Mouse (Mus musculus) liver, embryonic 11.5 days (tissue): ENCODE results near the gene Ptpre. TPM values are rescaled to one million over a fixed set of nuclear protein-coding genes. Genes with fewer than 3 reads are reported as not detected.
A peak's percentile ranks its signal among the peaks of the same experiment; 100 is the strongest.
"Not testable (repeated sequence)": the region's sequence is repeated elsewhere in the genome, so short reads cannot be mapped to it uniquely, and the experiment has no call there.

Experiments used
- ATAC-seq: fragments of 200-750 bp; cut with Nextera tagmentation; replicated peaks from 2 replicates; pipeline ENCODE4 v1.8.0; 2017; ENCODE audit warnings: moderate number of reproducible peaks, mild to moderate bottlenecking, moderate TSS enrichment, moderate library complexity; ENCODE audit not compliant: low FRiP score
- DNase-seq: peaks from one replicate; pipeline ENCODE4 v3.0.0-alpha.2; 2017; ENCODE audit warnings: low spot score
- H3K27ac ChIP-seq: fragments of 300-500 bp; sonication (generic); 2 replicates; pipeline ENCODE4 v1.5.1; 2014; ENCODE audit warnings: mild to moderate bottlenecking, low read depth, low read length, control low read depth
- H3K27me3 ChIP-seq: fragments of 300-500 bp; sonication (generic); replicated peaks from 2 replicates; pipeline ENCODE4 v1.6.1; 2014; ENCODE audit warnings: low read length, mixed read lengths; ENCODE audit not compliant: control insufficient read depth, insufficient read depth
- H3K36me3 ChIP-seq: fragments of 300-500 bp; sonication (generic); 2 replicates; pipeline ENCODE4 v1.6.1; 2014; ENCODE audit warnings: mild to moderate bottlenecking, low read length, moderate library complexity, mixed read lengths; ENCODE audit not compliant: control insufficient read depth, insufficient read depth
- H3K4me1 ChIP-seq: fragments of 300-500 bp; sonication (generic); replicated peaks from 2 replicates; pipeline ENCODE4 v1.6.1; 2014; ENCODE audit warnings: low read length, mixed read lengths; ENCODE audit not compliant: control insufficient read depth, insufficient read depth
- H3K4me2 ChIP-seq: fragments of 300-500 bp; sonication (generic); 2 replicates; pipeline ENCODE4 v1.6.1; 2014; ENCODE audit warnings: mild to moderate bottlenecking, control low read depth, moderate library complexity
- H3K4me3 ChIP-seq: fragments of 300-500 bp; sonication (generic); 2 replicates; pipeline ENCODE4 v1.5.1; 2014; ENCODE audit warnings: low read depth, low read length, control low read depth
- H3K9ac ChIP-seq: fragments of 300-500 bp; sonication (generic); 2 replicates; pipeline ENCODE4 v1.6.1; 2014; ENCODE audit warnings: low read depth, low read length, control low read depth
- H3K9me3 ChIP-seq: fragments of 300-500 bp; sonication (generic); 2 replicates; pipeline ENCODE4 v1.6.1; 2016; ENCODE audit warnings: low read length, inconsistent platforms, mixed read lengths; ENCODE audit not compliant: control insufficient read depth
- WGBS: fragments of 180-500 bp; shearing (Covaris S2); extraction: QIAGEN DNeasy Blood & Tissue Kit; methylation state at CpG from one replicate; pipeline ENCODE4 v1.1.7; 2014; 5-methylcytosine and 5-hydroxymethylcytosine counted together
- polyA plus RNA-seq: library from polyadenylated mRNA; unstranded; fragments of >200 nt; fragmentation: Nextera tagmentation; extraction: Ambion mirVana; gene quantifications from 2 replicates; pipeline ENCODE4 v1.2.1, GENCODE M21; 2014

Ptpre gene
- polyA plus RNA-seq, result 5.4 and 7.0 TPM in 2 replicates

DNA sequence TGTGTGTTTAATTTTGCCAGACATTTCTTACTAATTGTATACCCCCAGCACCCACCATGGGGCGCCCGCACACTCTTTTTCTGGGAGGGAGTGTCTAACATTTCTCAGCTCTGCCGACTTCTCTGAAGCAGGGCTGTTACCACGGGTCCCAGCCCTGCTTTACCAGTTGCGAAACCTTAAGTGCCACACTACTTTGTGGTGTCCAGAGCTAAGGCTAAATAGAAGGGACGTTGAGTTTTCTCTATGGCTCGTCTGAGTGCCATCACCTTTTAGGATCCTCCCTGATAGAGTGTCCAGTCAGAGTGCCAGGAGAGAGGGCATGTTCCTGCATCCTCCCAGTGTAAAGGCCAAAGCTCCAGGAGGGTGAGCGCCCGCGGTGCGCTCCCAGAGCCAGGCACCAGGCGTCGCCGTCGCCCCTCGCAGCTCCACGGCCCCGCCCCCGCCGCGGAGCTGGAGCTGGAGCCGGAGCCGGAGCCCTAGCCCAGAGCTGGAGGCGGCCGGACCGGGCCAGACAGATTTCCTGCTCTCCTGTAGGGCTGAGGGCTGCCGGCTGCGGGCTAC lies at the start of gene Ptpre:
TSS of gene Ptpre (plus strand) at position 141 of the 561 bp plus-strand sequence.
- ATAC-seq (peak; percentile 91), DNase-seq (peak; percentile 88)
- Histone ChIP-seq H3K9ac (peak within 1 kb of the TSS; percentile 72), H3K4me1 (peaks cover 9% of the 10 kb centered on the region; the same call in 1 of the 2 replicates), H3K27ac (peak within 1 kb of the TSS; percentile 52), H3K27me3 (no peaks in the 10 kb centered on the region), H3K36me3 (no peaks in the 10 kb centered on the region), H3K4me3 (peak within 1 kb of the TSS; percentile 81), H3K9me3 (no peaks in the 10 kb centered on the region), H3K4me2 (peak within 1 kb of the TSS; percentile 96)
- 2% methylated on average over 28 of the region's 28 CpGs for WGBS

GRCm38 (mm10) chr7:135488214-135488810 lies 49.0 kb upstream of the Ptpre start:
- no peak overlapping the region for H3K4me3 ChIP-seq
- no peak overlapping the region for H3K27ac ChIP-seq
- no peaks in the 10 kb centered on the region for H3K9me3 ChIP-seq
- DNase-seq (no peak), ATAC-seq (0 out of 2 replicates have a peak, but pooled peaks have one; percentile 29)
- peaks cover 3% of the 10 kb centered on the region; the same call in 1 of the 2 replicates for H3K27me3 ChIP-seq
- H3K9ac ChIP-seq, result no peak overlapping the region
- no peaks in the 10 kb centered on the region for H3K36me3 ChIP-seq
- H3K4me2 ChIP-seq, result no peak overlapping the region
- no peaks in the 10 kb centered on the region for H3K4me1 ChIP-seq
- WGBS, result 57% methylated on average over 6 of the region's 6 CpGs

GRCm38 (mm10) chr7:135489724-135490499 lies 47.4 kb upstream of the Ptpre start:
- no peak for ATAC-seq
- Histone ChIP-seq H3K4me1 (no peaks in the 10 kb centered on the region), H3K36me3 (no peaks in the 10 kb centered on the region), H3K4me2 (no peak overlapping the region), H3K27ac (no peak overlapping the region), H3K4me3 (no peak overlapping the region), H3K27me3 (peaks cover 3% of the 10 kb centered on the region; the same call in 1 of the 2 replicates), H3K9me3 (no peaks in the 10 kb centered on the region), H3K9ac (no peak overlapping the region)
- DNase-seq, result no peak
- 73% methylated on average over 9 of the region's 9 CpGs for WGBS

GRCm38 (mm10) chr7:135490500-135490886 lies 46.8 kb upstream of the Ptpre start:
- H3K9ac ChIP-seq, result no peak overlapping the region
- 50% methylated on average over 8 of the region's 8 CpGs for WGBS
- no peak overlapping the region for H3K4me3 ChIP-seq
- H3K9me3 ChIP-seq, result no peaks in the 10 kb centered on the region
- H3K4me2 ChIP-seq, result no peak overlapping the region
- ATAC-seq (no peak), DNase-seq (no peak)
- H3K27ac ChIP-seq, result no peak overlapping the region
- no peaks in the 10 kb centered on the region for H3K36me3 ChIP-seq
- H3K27me3 ChIP-seq, result peaks cover 3% of the 10 kb centered on the region; the same call in 1 of the 2 replicates
- H3K4me1 ChIP-seq, result no peaks in the 10 kb centered on the region

DNA sequence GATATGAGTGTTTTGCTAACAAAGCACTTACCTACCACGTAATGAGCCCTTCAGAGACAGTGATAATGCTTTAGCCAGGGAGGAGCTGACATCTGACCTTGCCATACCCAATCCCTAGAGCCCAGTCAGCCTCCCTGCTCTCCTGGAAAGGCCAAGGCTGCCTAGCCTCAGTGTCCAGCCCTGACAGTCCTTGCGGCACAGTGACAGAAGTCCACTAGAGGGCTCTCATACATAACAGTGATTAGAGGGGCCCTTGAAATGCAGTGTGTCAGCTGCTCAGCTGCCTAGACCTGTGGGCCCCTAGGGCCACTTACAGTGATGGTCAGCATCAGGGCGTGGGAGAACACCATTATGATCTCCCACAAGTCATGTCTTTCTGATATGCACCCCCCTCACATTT lies 42.0 kb upstream of the Ptpre start:
- 26% methylated on average over 3 of the region's 3 CpGs for WGBS
- no peaks in the 10 kb centered on the region for H3K4me1 ChIP-seq

DNA sequence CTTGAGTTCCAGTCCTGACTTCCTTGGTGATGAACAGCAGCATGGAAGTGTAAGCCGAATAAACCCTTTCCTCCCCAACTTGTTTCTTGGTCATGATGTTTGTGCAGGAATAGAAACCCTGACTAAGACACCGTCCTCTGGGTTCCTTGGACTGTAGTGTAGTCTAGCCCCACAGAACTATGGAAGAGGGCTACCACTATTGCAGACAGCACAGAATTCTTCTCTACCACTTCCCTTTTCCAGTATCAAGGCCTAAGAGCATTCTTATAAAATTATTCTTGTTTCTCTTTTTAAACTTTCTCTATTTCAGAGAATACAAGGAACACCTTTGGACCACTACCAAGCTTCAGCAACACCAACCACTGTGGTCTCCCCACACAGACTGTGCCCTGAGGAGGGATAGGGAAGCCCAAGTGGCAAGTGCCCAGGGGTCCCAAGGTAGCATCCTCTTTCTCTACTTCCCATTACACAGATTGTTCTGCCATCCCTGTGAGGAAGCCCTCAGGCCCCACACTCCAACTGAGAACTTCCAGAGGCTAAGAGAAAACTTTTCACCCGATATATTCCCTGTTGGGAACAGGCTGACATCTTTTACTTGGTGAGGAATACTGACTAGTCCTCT lies 38.6 kb upstream of the Ptpre start:
- WGBS, result 51% methylated on average over 2 of the region's 3 CpGs
- no peak overlapping the region for H3K4me2 ChIP-seq
- DNase-seq, result no peak
- H3K4me3 ChIP-seq, result no peak overlapping the region
- H3K27me3 ChIP-seq, result no peaks in the 10 kb centered on the region
- no peaks in the 10 kb centered on the region for H3K9me3 ChIP-seq
- no peak overlapping the region for H3K27ac ChIP-seq
- no peak for ATAC-seq
- H3K36me3 ChIP-seq, result no peaks in the 10 kb centered on the region
- no peak overlapping the region for H3K9ac ChIP-seq
- H3K4me1 ChIP-seq, result no peaks in the 10 kb centered on the region

More for the DNA sequence above, 42.0 kb upstream of the Ptpre start:
- ATAC-seq, result peak; percentile 47; the same call in 1 of the 2 replicates
- DNase-seq, result no peak
- Histone ChIP-seq H3K27ac (no peak overlapping the region), H3K9me3 (no peaks in the 10 kb centered on the region), H3K36me3 (no peaks in the 10 kb centered on the region), H3K4me2 (no peak overlapping the region), H3K9ac (no peak overlapping the region), H3K4me3 (no peak overlapping the region), H3K27me3 (no peaks in the 10 kb centered on the region)

DNA sequence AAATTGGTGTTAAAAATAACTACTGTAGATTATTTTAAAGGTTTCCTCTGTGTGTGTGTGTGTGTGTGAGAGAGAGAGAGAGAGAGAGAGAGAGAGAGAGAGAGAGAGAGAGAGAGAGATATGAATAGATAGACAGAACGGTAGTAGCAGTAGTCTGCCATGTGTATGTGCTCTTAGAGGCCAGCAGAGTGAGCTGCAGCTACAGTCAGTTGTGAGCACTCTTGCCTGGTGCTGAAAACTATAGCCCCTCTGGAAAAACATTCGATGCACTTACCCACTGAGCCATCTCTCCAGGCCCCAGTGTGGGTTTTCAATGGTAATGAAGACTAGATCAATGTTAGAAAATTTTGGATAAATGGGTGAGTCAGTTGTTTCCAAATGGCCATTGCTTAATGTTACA lies 37.9 kb upstream of the Ptpre start:
- H3K27me3 ChIP-seq, result no peaks in the 10 kb centered on the region
- H3K9ac ChIP-seq, result no peak overlapping the region
- no peak overlapping the region for H3K4me3 ChIP-seq
- no peak overlapping the region for H3K4me2 ChIP-seq
- no peak for DNase-seq
- H3K36me3 ChIP-seq, result no peaks in the 10 kb centered on the region
- 48% methylated on average over 2 of the region's 2 CpGs for WGBS
- no peak for ATAC-seq
- H3K9me3 ChIP-seq, result no peaks in the 10 kb centered on the region
- no peak overlapping the region for H3K27ac ChIP-seq
- H3K4me1 ChIP-seq, result no peaks in the 10 kb centered on the region

- not testable (repeated sequence) for H3K27me3 ChIP-seq, H3K27ac ChIP-seq, H3K4me2 ChIP-seq, ATAC-seq, H3K4me3 ChIP-seq, H3K9ac ChIP-seq, H3K9me3 ChIP-seq, DNase-seq, H3K4me1 ChIP-seq, H3K36me3 ChIP-seq
- 79% methylated on average over 5 of the region's 5 CpGs for WGBS
Measured at GRCm38 (mm10) chr7:135506506-135506905, 30.8 kb upstream of the Ptpre start.
